Mouse (Mus musculus): ENCODE results near the gene Cacnb4. TPM values are rescaled to one million over a fixed set of nuclear protein-coding genes. Genes with fewer than 3 reads are reported as not detected.

The Cacnb4 gene
- polyA plus RNA-seq, 1 experiment from 2014 or later, result 1.5 TPM

- DNase-seq (ENCODE audit: low spot score) (peak; percentile 58), ATAC-seq (peak; percentile 83)
- H3K4me2 ChIP-seq (replicated peaks; ENCODE audit: low read depth, low read length), result no peak overlapping the region
- WGBS, result 43% methylated on average over 6 of the region's 6 CpGs
- no peak overlapping the region for H3K27ac ChIP-seq (ENCODE audit: low read length)
- no peaks in the 10 kb centered on the region for H3K27me3 ChIP-seq (replicated peaks; ENCODE audit: insufficient read depth, low read length)
- no peak overlapping the region for H3K9ac ChIP-seq (replicated peaks; ENCODE audit: low read depth)
- no peak overlapping the region for H3K4me3 ChIP-seq (ENCODE audit: low read depth, low read length)
- TF ChIP-seq CTCF (IDR thresholded peaks at IDR 0.05) (no peak), EP300 (IDR thresholded peaks at IDR 0.05) (no peak)
- H3K9me3 ChIP-seq (ENCODE audit: low read length), result no peaks in the 10 kb centered on the region
- H3K36me3 ChIP-seq (ENCODE audit: insufficient read depth, low read length), result no peaks in the 10 kb centered on the region
- H3K4me1 ChIP-seq (ENCODE audit: insufficient read depth, low read depth, low read length), result no peaks in the 10 kb centered on the region
Measured at GRCm38 (mm10) chr2:52638857-52639529, 37.6 kb downstream of the Cacnb4 start.

- no peak; the same call in 1 of the 2 replicates for ATAC-seq
- Histone ChIP-seq H3K4me2 (replicated peaks; ENCODE audit: low read depth, low read length) (no peak overlapping the region), H3K9ac (replicated peaks; ENCODE audit: low read depth) (no peak overlapping the region), H3K9me3 (ENCODE audit: low read length) (no peaks in the 10 kb centered on the region), H3K27me3 (replicated peaks; ENCODE audit: insufficient read depth, low read length) (no peaks in the 10 kb centered on the region), H3K4me3 (ENCODE audit: low read depth, low read length) (no peak overlapping the region), H3K36me3 (ENCODE audit: insufficient read depth, low read length) (no peaks in the 10 kb centered on the region), H3K27ac (ENCODE audit: low read length) (no peak overlapping the region), H3K4me1 (ENCODE audit: insufficient read depth, low read depth, low read length) (no peaks in the 10 kb centered on the region)
- DNase-seq (ENCODE audit: low spot score), result no peak
- TF ChIP-seq CTCF (IDR thresholded peaks at IDR 0.05) (no peak), EP300 (IDR thresholded peaks at IDR 0.05) (no peak)
- WGBS, result 17% methylated on average over 4 of the region's 4 CpGs
Measured at GRCm38 (mm10) chr2:52638226-52638625, 38.4 kb downstream of the Cacnb4 start.

- no peak for TF ChIP-seq CTCF (IDR thresholded peaks at IDR 0.05)
- TF ChIP-seq EP300 (IDR thresholded peaks at IDR 0.05), result no peak
- H3K9me3 ChIP-seq (ENCODE audit: low read length), result no peaks in the 10 kb centered on the region
- H3K4me3 ChIP-seq (ENCODE audit: low read depth, low read length), result no peak overlapping the region
- no peak overlapping the region for H3K9ac ChIP-seq (replicated peaks; ENCODE audit: low read depth)
- no peak overlapping the region for H3K27ac ChIP-seq (ENCODE audit: low read length)
- H3K27me3 ChIP-seq (replicated peaks; ENCODE audit: insufficient read depth, low read length), result no peaks in the 10 kb centered on the region
- 71% methylated on average over 5 of the region's 5 CpGs for WGBS
- DNase-seq (ENCODE audit: low spot score), result no peak
- H3K4me1 ChIP-seq (ENCODE audit: insufficient read depth, low read depth, low read length), result no peaks in the 10 kb centered on the region
- no peaks in the 10 kb centered on the region for H3K36me3 ChIP-seq (ENCODE audit: insufficient read depth, low read length)
- no peak for ATAC-seq
- no peak overlapping the region for H3K4me2 ChIP-seq (replicated peaks; ENCODE audit: low read depth, low read length)
Measured at GRCm38 (mm10) chr2:52636051-52636450, 40.6 kb downstream of the Cacnb4 start.

- ATAC-seq (no peak), DNase-seq (ENCODE audit: low spot score) (no peak)
- Histone ChIP-seq H3K9me3 (ENCODE audit: low read length) (no peaks in the 10 kb centered on the region), H3K36me3 (ENCODE audit: insufficient read depth, low read length) (no peaks in the 10 kb centered on the region), H3K4me3 (ENCODE audit: low read depth, low read length) (no peak overlapping the region), H3K27ac (ENCODE audit: low read length) (no peak overlapping the region), H3K4me2 (replicated peaks; ENCODE audit: low read depth, low read length) (no peak overlapping the region), H3K4me1 (ENCODE audit: insufficient read depth, low read depth, low read length) (no peaks in the 10 kb centered on the region), H3K9ac (replicated peaks; ENCODE audit: low read depth) (no peak overlapping the region), H3K27me3 (replicated peaks; ENCODE audit: insufficient read depth, low read length) (no peaks in the 10 kb centered on the region)
- no peak for TF ChIP-seq EP300 (IDR thresholded peaks at IDR 0.05)
- no peak for TF ChIP-seq CTCF (IDR thresholded peaks at IDR 0.05)
- 41% methylated on average over 4 of the region's 4 CpGs for WGBS
Measured at GRCm38 (mm10) chr2:52635358-52635757, 41.3 kb downstream of the Cacnb4 start.

- H3K4me1 ChIP-seq (ENCODE audit: insufficient read depth, low read depth, low read length), result no peaks in the 10 kb centered on the region
- no peak overlapping the region for H3K9ac ChIP-seq (replicated peaks; ENCODE audit: low read depth)
- no peak overlapping the region for H3K27ac ChIP-seq (ENCODE audit: low read length)
- DNase-seq (ENCODE audit: low spot score), result peak; percentile 57
- no peaks in the 10 kb centered on the region for H3K36me3 ChIP-seq (ENCODE audit: insufficient read depth, low read length)
- H3K4me2 ChIP-seq (replicated peaks; ENCODE audit: low read depth, low read length), result no peak overlapping the region
- TF ChIP-seq EP300 (IDR thresholded peaks at IDR 0.05), result no peak
- TF ChIP-seq CTCF (IDR thresholded peaks at IDR 0.05), result peak; percentile 77
- H3K4me3 ChIP-seq (ENCODE audit: low read depth, low read length), result no peak overlapping the region
- WGBS, result 1% methylated on average over 7 of the region's 7 CpGs
- no peaks in the 10 kb centered on the region for H3K27me3 ChIP-seq (replicated peaks; ENCODE audit: insufficient read depth, low read length)
- ATAC-seq, result peak; percentile 41; the same call in 1 of the 2 replicates
- no peaks in the 10 kb centered on the region for H3K9me3 ChIP-seq (ENCODE audit: low read length)
Measured at GRCm38 (mm10) chr2:52632880-52633279, 43.8 kb downstream of the Cacnb4 start.

- Histone ChIP-seq H3K36me3 (ENCODE audit: insufficient read depth, low read length) (no peaks in the 10 kb centered on the region), H3K9me3 (ENCODE audit: low read length) (no peaks in the 10 kb centered on the region), H3K4me1 (ENCODE audit: insufficient read depth, low read depth, low read length) (no peaks in the 10 kb centered on the region), H3K27ac (ENCODE audit: low read length) (no peak overlapping the region), H3K9ac (replicated peaks; ENCODE audit: low read depth) (no peak overlapping the region), H3K4me2 (replicated peaks; ENCODE audit: low read depth, low read length) (no peak overlapping the region), H3K4me3 (ENCODE audit: low read depth, low read length) (no peak overlapping the region), H3K27me3 (replicated peaks; ENCODE audit: insufficient read depth, low read length) (no peaks in the 10 kb centered on the region)
- DNase-seq (ENCODE audit: low spot score) (no peak), ATAC-seq (no peak)
- WGBS, result 60% methylated on average over 4 of the region's 4 CpGs
- TF ChIP-seq CTCF (IDR thresholded peaks at IDR 0.05) (no peak), EP300 (IDR thresholded peaks at IDR 0.05) (no peak)
Measured at GRCm38 (mm10) chr2:52628186-52628585, 48.4 kb downstream of the Cacnb4 start.

All from lung, postnatal 0 days (tissue).